Mouse (Mus musculus) Patski (cell line): ENCODE data around the gene BC049715. TPM values are rescaled to one million over a fixed set of nuclear protein-coding genes. Genes with fewer than 3 reads are reported as not detected.

Source experiments
- ATAC-seq: fragments of 100-300 bp; one replicate; pipeline ENCODE4 v1.8.0; 2021
- CTCF ChIA-PET: fragments of 350-600 bp; sonication (Branson Sonifier 250); formaldehyde crosslinking; loops from one replicate; lab custom pipeline; 2022; ENCODE audit warnings: inconsistent platforms; lab: Charles Lee
- POLR2A ChIA-PET: fragments of 350-600 bp; sonication (Branson Sonifier 250); formaldehyde crosslinking; loops from one replicate; lab custom pipeline; 2022; ENCODE audit warnings: antibody characterized with exemption, inconsistent platforms; lab: Charles Lee
- DNase-seq: peaks from one replicate; pipeline ENCODE4 v3.0.0-alpha.2; 2011; ENCODE audit warnings: low read depth, low spot score
- H3K27me3 ChIP-seq: fragments of 371-371 bp; one replicate; pipeline ENCODE4 v1.5.1; 2021
- CTCF ChIP-seq: fragments of 100-300 bp; IDR thresholded peaks from one replicate; pipeline ENCODE4 v1.5.1; 2021
- in situ Hi-C: fragments of 300-500 bp; cut with MboI; formaldehyde crosslinking; loops from 3 replicates; pipeline ENCODE4 v1.11.1; 2018; ENCODE audit warnings: low pct_unique_long_range_greater_than_20kb, mixed read lengths
- polyA plus RNA-seq: library from polyadenylated mRNA; unstranded; gene quantifications from one replicate; pipeline ENCODE4 v1.2.3, GENCODE M21; 2021

BC049715 gene
- polyA plus RNA-seq, 1 experiment from 2014 or later, result 1.1 TPM

DNA sequence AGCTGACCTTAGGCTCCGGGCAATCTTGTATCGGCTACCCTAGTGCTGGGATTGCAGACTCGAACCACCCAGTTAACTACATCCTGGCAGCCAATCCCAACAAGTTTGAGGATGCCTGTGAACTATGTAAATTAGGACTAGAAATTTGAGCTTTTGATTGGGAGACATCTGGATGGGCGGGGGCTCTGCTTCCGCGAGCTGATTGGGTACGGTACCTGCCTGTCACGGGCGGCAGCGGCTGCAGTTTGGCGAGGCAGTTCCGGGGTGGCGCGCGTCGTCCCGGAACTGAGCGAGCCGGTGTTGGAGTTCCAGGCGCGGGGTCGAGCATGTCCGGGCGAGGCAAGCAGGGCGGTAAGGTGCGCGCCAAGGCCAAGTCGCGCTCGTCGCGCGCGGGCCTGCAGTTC, 19.4 kb upstream of the BC049715 start, which contains the start of gene H2afj:
TSS of gene H2afj (plus strand) at position 231 of the 404 bp plus-strand sequence.
- ChIA-PET POLR2A (no interaction called here), CTCF (interaction anchor here (1.4 kb wide), 1 partner anchor 173 kb away, joined by 3 read pairs; no protein-coding TSS in a partner anchor)
- TF ChIP-seq CTCF, result no peak
- in situ Hi-C loops, result loop anchor here (10.0 to 25.0 kb wide), 3 partner anchors 929 to 1883 kb away; partner anchors contain the start of genes Cdkn1b, Gprc5a and Strap
- peak; percentile 88 for ATAC-seq
- no peaks in the 10 kb centered on the region for H3K27me3 ChIP-seq
- DNase-seq, result peak; percentile 79

GRCm38 (mm10) chr6:136808631-136809046, 18.8 kb upstream of the BC049715 start:
- no peaks in the 10 kb centered on the region for H3K27me3 ChIP-seq
- TF ChIP-seq CTCF, result no peak
- DNase-seq (no peak), ATAC-seq (peak; percentile 5)
- in situ Hi-C loops, result loop anchor here (10.0 to 25.0 kb wide), 3 partner anchors 929 to 1884 kb away; partner anchors contain the start of genes Cdkn1b, Gprc5a and Strap
- POLR2A ChIA-PET, result interaction anchor here (1.2 kb wide), 1 partner anchor 23 kb away, joined by 3 read pairs; no protein-coding TSS in a partner anchor
- CTCF ChIA-PET, result interaction anchor here (0.9 to 1.4 kb wide), 2 partner anchors 22 to 172 kb away, joined by 3 read pairs; no protein-coding TSS in a partner anchor

- in situ Hi-C loops, result loop anchor here (10.0 to 25.0 kb wide), 3 partner anchors 928 to 1884 kb away; partner anchors contain the start of genes Cdkn1b, Gprc5a and Strap
- DNase-seq, result no peak
- no peak for ATAC-seq
- no peak for TF ChIP-seq CTCF
- ChIA-PET CTCF (interaction anchor here (0.9 to 1.4 kb wide), 2 partner anchors 22 to 172 kb away, joined by 3 read pairs; no protein-coding TSS in a partner anchor), POLR2A (interaction anchor here (0.9 to 1.2 kb wide), 2 partner anchors 13 to 22 kb away, joined by 3 to 4 read pairs; no protein-coding TSS in a partner anchor)
- H3K27me3 ChIP-seq, result no peaks in the 10 kb centered on the region
Measured at GRCm38 (mm10) chr6:136809077-136809476, 18.3 kb upstream of the BC049715 start.

DNA sequence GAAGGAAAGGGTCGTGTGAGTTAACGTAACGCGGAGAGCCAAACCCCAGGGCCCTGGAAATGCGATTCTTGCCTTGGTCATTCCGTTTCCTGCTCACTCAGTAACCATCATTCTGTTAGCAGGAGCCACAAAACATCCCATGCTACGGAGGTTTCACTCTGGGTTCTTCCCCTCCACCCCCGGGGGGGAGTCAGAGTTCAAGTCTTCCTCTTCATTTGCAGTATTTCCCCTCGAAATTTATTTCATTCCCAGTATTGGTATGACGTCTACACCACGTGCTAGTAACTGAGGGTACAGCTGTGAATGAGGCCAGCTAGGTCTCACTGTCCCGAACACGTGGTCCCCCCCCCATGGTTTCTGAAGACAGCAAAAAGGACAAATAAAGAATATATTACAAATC, 17.8 kb upstream of the BC049715 start:
- ChIA-PET CTCF (no interaction called here), POLR2A (interaction anchor here (0.9 to 1.2 kb wide), 2 partner anchors 12 to 22 kb away, joined by 3 to 4 read pairs; no protein-coding TSS in a partner anchor)
- in situ Hi-C loops, result loop anchor here (10.0 to 25.0 kb wide), 3 partner anchors 928 to 1885 kb away; partner anchors contain the start of genes Cdkn1b, Gprc5a and Strap
- H3K27me3 ChIP-seq, result no peaks in the 10 kb centered on the region
- no peak for TF ChIP-seq CTCF
- DNase-seq (no peak), ATAC-seq (no peak)

DNA sequence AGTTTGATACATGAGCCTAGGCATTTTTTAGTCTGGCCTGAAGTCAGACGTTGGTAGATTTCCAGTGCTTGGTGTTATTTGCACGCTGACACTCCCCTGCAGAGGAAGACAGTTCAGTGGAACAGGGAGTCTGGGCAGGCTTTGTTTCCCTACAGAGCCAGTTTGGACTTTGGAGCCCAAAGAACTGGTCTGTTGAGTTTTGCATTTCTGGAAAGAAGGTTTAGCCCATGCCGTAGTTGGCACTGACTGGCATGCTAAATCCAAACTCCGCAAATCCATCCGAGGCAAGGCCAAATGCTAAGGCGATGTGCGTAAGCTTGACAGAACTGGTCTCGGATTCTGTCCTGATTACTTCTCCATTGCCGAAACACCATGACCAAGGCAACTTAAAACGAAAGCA, 16.2 kb upstream of the BC049715 start:
- in situ Hi-C loops, result loop anchor here (25.0 kb wide), 2 partner anchors 926 to 1749 kb away; partner anchors contain the start of genes Gprc5a and Strap
- ATAC-seq, result no peak
- ChIA-PET CTCF (no interaction called here), POLR2A (no interaction called here)
- no peaks in the 10 kb centered on the region for H3K27me3 ChIP-seq
- DNase-seq, result no peak
- no peak for TF ChIP-seq CTCF

DNA sequence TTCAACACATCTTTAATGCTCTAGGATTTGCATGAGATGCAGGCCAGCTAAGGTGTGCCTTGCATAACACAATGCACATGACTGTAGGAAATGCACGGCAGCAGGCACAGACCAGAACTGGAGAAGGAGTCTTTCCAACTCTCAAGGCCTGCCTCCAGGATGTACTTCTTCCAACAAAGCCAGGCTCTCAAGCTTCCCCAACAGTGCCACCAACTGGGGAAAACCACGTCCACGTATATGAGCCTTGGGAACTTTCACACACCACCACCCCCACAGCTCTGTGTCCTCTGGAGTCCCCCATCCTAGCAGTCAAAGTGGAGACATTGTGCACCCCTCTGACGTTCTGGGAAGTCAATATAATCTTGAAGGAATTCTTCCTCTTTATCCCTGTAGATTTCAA, 14.3 kb upstream of the BC049715 start:
- no peak for DNase-seq
- in situ Hi-C loops, result loop anchor here (25.0 kb wide), 2 partner anchors 924 to 1751 kb away; partner anchors contain the start of genes Gprc5a and Strap
- H3K27me3 ChIP-seq, result no peaks in the 10 kb centered on the region
- ATAC-seq, result no peak
- ChIA-PET CTCF (no interaction called here), POLR2A (no interaction called here)
- no peak for TF ChIP-seq CTCF

- CTCF ChIA-PET, result interaction anchor here (1.3 kb wide), 1 partner anchor 20 kb away, joined by 3 read pairs; no protein-coding TSS in a partner anchor
- POLR2A ChIA-PET, result no interaction called here
- no peak for TF ChIP-seq CTCF
- DNase-seq (no peak), ATAC-seq (no peak)
- in situ Hi-C loops, result loop anchor here (25.0 kb wide), 2 partner anchors 922 to 1753 kb away; partner anchors contain the start of genes Gprc5a and Strap
- H3K27me3 ChIP-seq, result no peaks in the 10 kb centered on the region
Measured at GRCm38 (mm10) chr6:136815381-136815780, 12.0 kb upstream of the BC049715 start.

DNA sequence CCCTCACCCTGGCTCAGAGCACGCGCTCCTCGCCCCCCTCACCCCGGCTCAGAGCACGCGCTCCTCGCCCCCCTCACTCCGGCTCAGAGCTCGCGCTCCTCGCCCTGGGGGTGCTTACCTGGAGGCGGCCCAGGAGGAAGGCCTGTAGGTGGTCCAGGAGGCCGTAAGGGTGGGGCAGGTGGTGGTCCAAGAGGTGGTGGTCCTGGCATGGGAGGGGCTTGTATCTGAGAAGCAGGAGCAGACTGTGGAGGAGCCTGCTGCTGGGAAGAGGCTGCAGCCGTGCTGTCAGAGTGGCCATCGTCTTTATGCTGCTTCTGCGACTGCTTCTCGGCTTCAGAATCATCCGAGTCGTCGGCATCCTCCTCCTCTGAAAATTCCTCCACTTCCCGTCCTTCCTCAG, 10.6 kb upstream of the BC049715 start:
- no peak for ATAC-seq
- no peak for DNase-seq
- ChIA-PET CTCF (interaction anchor here (1.0 kb wide), 1 partner anchor 164 kb away, joined by 3 read pairs; no protein-coding TSS in a partner anchor), POLR2A (no interaction called here)
- in situ Hi-C loops, result loop anchor here (25.0 kb wide), 2 partner anchors 920 to 1755 kb away; partner anchors contain the start of genes Gprc5a and Strap
- no peaks in the 10 kb centered on the region for H3K27me3 ChIP-seq
- no peak for TF ChIP-seq CTCF

GRCm38 (mm10) chr6:136817549-136817948, 9.9 kb upstream of the BC049715 start:
- TF ChIP-seq CTCF, result no peak
- ChIA-PET CTCF (interaction anchor here (1.0 kb wide), 1 partner anchor 163 kb away, joined by 3 read pairs; no protein-coding TSS in a partner anchor), POLR2A (no interaction called here)
- ATAC-seq, result no peak
- no peak for DNase-seq
- in situ Hi-C loops, result loop anchor here (25.0 kb wide), 2 partner anchors 920 to 1755 kb away; partner anchors contain the start of genes Gprc5a and Strap
- H3K27me3 ChIP-seq, result no peaks in the 10 kb centered on the region

GRCm38 (mm10) chr6:136820381-136820780, 7.0 kb upstream of the BC049715 start:
- in situ Hi-C loops, result loop anchor here (25.0 kb wide), 2 partner anchors 917 to 1758 kb away; partner anchors contain the start of genes Gprc5a and Strap
- ATAC-seq, result no peak
- ChIA-PET CTCF (no interaction called here), POLR2A (no interaction called here)
- TF ChIP-seq CTCF, result no peak
- no peak for DNase-seq
- no peaks in the 10 kb centered on the region for H3K27me3 ChIP-seq
